Mouse (Mus musculus) liver, embryonic 11.5 days (tissue): ENCODE results near the gene Bst1. TPM values are rescaled to one million over a fixed set of nuclear protein-coding genes. Genes with fewer than 3 reads are reported as not detected.
A peak's percentile ranks its signal among the peaks of the same experiment; 100 is the strongest.

Experiments used
- ATAC-seq: fragments of 200-750 bp; cut with Nextera tagmentation; replicated peaks from 2 replicates; pipeline ENCODE4 v1.8.0; 2017; ENCODE audit warnings: moderate number of reproducible peaks, mild to moderate bottlenecking, moderate TSS enrichment, moderate library complexity; ENCODE audit not compliant: low FRiP score
- DNase-seq: peaks from one replicate; pipeline ENCODE4 v3.0.0-alpha.2; 2017; ENCODE audit warnings: low spot score
- H3K27ac ChIP-seq: fragments of 300-500 bp; sonication (generic); 2 replicates; pipeline ENCODE4 v1.5.1; 2014; ENCODE audit warnings: mild to moderate bottlenecking, low read depth, low read length, control low read depth
- H3K27me3 ChIP-seq: fragments of 300-500 bp; sonication (generic); replicated peaks from 2 replicates; pipeline ENCODE4 v1.6.1; 2014; ENCODE audit warnings: low read length, mixed read lengths; ENCODE audit not compliant: control insufficient read depth, insufficient read depth
- H3K36me3 ChIP-seq: fragments of 300-500 bp; sonication (generic); 2 replicates; pipeline ENCODE4 v1.6.1; 2014; ENCODE audit warnings: mild to moderate bottlenecking, low read length, moderate library complexity, mixed read lengths; ENCODE audit not compliant: control insufficient read depth, insufficient read depth
- H3K4me1 ChIP-seq: fragments of 300-500 bp; sonication (generic); replicated peaks from 2 replicates; pipeline ENCODE4 v1.6.1; 2014; ENCODE audit warnings: low read length, mixed read lengths; ENCODE audit not compliant: control insufficient read depth, insufficient read depth
- H3K4me2 ChIP-seq: fragments of 300-500 bp; sonication (generic); 2 replicates; pipeline ENCODE4 v1.6.1; 2014; ENCODE audit warnings: mild to moderate bottlenecking, control low read depth, moderate library complexity
- H3K4me3 ChIP-seq: fragments of 300-500 bp; sonication (generic); 2 replicates; pipeline ENCODE4 v1.5.1; 2014; ENCODE audit warnings: low read depth, low read length, control low read depth
- H3K9ac ChIP-seq: fragments of 300-500 bp; sonication (generic); 2 replicates; pipeline ENCODE4 v1.6.1; 2014; ENCODE audit warnings: low read depth, low read length, control low read depth
- H3K9me3 ChIP-seq: fragments of 300-500 bp; sonication (generic); 2 replicates; pipeline ENCODE4 v1.6.1; 2016; ENCODE audit warnings: low read length, inconsistent platforms, mixed read lengths; ENCODE audit not compliant: control insufficient read depth
- WGBS: fragments of 180-500 bp; shearing (Covaris S2); extraction: QIAGEN DNeasy Blood & Tissue Kit; methylation state at CpG from one replicate; pipeline ENCODE4 v1.1.7; 2014; 5-methylcytosine and 5-hydroxymethylcytosine counted together
- polyA plus RNA-seq: library from polyadenylated mRNA; unstranded; fragments of >200 nt; fragmentation: Nextera tagmentation; extraction: Ambion mirVana; gene quantifications from 2 replicates; pipeline ENCODE4 v1.2.1, GENCODE M21; 2014

The Bst1 gene
- polyA plus RNA-seq, 1 experiment from 2014 or later: 0.36 TPM

DNA sequence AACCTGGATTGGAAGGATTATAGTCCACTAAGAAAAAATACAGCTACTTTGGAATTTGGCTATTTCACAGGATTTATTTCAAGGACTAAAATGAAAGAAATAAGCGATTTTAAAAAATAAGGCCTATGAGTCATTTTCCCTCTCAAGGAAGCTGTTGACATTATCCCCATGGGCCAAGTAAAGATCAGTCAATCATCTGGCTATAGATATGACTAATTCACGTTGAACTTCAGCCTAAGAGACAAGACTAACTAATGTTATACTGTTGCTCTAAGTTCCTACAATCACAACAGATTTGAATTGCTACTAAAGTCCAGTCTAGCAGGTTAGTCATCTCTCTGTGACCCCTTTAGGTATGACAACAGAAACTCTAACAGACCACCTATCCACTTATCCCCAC is 34.7 kb upstream of the Bst1 start:
- ATAC-seq: no peak
- no peaks in the 10 kb centered on the region for H3K36me3 ChIP-seq
- no peak overlapping the region for H3K4me2 ChIP-seq
- WGBS: 77% methylated on average over 2 of the region's 2 CpGs
- no peaks in the 10 kb centered on the region for H3K27me3 ChIP-seq
- no peak for DNase-seq
- H3K9ac ChIP-seq: no peak overlapping the region
- no peak overlapping the region for H3K27ac ChIP-seq
- H3K4me3 ChIP-seq: no peak overlapping the region
- no peaks in the 10 kb centered on the region for H3K9me3 ChIP-seq
- peaks cover 11% of the 10 kb centered on the region for H3K4me1 ChIP-seq

GRCm38 (mm10) chr5:43786607-43787006 is 32.1 kb upstream of the Bst1 start:
- no peak overlapping the region for H3K4me2 ChIP-seq
- DNase-seq (no peak), ATAC-seq (no peak)
- H3K27ac ChIP-seq: no peak overlapping the region
- no peaks in the 10 kb centered on the region for H3K9me3 ChIP-seq
- no peaks in the 10 kb centered on the region for H3K27me3 ChIP-seq
- H3K36me3 ChIP-seq: no peaks in the 10 kb centered on the region
- no peak overlapping the region for H3K4me3 ChIP-seq
- no peak overlapping the region for H3K9ac ChIP-seq
- H3K4me1 ChIP-seq: peaks cover 4% of the 10 kb centered on the region
- WGBS: 82% methylated on average over 4 of the region's 4 CpGs

DNA sequence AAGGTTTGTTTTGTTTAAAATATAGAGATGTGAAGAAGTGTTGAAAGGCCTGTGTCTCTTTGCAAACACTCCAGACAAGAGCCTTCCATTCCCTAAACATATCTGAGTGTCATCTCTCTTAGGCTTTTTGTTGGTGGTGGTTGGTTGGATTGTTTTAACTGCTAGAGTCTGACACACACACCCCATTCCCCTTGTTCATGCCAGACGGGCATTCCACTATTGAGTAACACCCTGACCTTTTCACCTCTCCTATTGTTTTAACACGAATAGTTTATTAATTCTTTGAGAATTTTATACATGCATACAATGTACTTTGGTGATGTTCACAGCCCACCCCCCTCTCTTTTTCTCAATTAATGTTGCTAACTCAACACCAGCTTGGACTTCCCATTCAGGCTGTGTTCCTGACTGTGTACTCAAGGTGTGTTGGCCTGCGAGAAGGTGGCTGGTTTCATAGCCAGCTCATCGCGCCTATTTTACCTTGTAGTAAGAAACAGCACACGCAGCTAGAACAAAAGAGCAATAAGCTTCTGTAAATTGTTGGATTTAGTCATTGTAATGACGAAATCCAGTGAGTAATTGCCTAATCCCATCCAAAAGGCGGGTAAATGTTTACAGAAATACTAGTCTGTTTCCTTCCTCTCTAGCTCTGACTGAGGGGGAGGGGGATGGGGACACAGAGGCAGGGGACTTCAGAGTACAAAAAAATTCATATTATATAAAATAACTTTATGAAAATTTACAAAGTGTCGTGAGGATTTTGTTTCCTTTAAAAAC is 30.5 kb upstream of the Bst1 start:
- DNase-seq: no peak
- no peak overlapping the region for H3K4me3 ChIP-seq
- H3K4me1 ChIP-seq: no peaks in the 10 kb centered on the region
- H3K36me3 ChIP-seq: no peaks in the 10 kb centered on the region
- no peaks in the 10 kb centered on the region for H3K27me3 ChIP-seq
- no peak for ATAC-seq
- no peaks in the 10 kb centered on the region for H3K9me3 ChIP-seq
- H3K4me2 ChIP-seq: no peak overlapping the region
- H3K27ac ChIP-seq: no peak overlapping the region
- H3K9ac ChIP-seq: no peak overlapping the region
- WGBS: 70% methylated on average over 9 of the region's 9 CpGs

GRCm38 (mm10) chr5:43792354-43792753 is 26.3 kb upstream of the Bst1 start:
- no peak overlapping the region for H3K4me2 ChIP-seq
- H3K27ac ChIP-seq: no peak overlapping the region
- H3K27me3 ChIP-seq: no peaks in the 10 kb centered on the region
- DNase-seq (no peak), ATAC-seq (peak; percentile 72)
- no peaks in the 10 kb centered on the region for H3K4me1 ChIP-seq
- H3K9ac ChIP-seq: no peak overlapping the region
- H3K9me3 ChIP-seq: no peaks in the 10 kb centered on the region
- 41% methylated on average over 5 of the region's 5 CpGs for WGBS
- H3K36me3 ChIP-seq: no peaks in the 10 kb centered on the region
- H3K4me3 ChIP-seq: no peak overlapping the region

- 68% methylated on average over 5 of the region's 5 CpGs for WGBS
- no peak for ATAC-seq
- H3K27ac ChIP-seq: no peak overlapping the region
These were observed 19.2 kb upstream of the Bst1 start for GRCm38 (mm10) chr5:43799530-43799929.

GRCm38 (mm10) chr5:43800700-43801099 is 18.0 kb upstream of the Bst1 start:
- no peaks in the 10 kb centered on the region for H3K27me3 ChIP-seq
- H3K27ac ChIP-seq: no peak overlapping the region
- H3K36me3 ChIP-seq: no peaks in the 10 kb centered on the region
- ATAC-seq: 0 out of 2 replicates have a peak, but pooled peaks have one; percentile 26
- no peaks in the 10 kb centered on the region for H3K4me1 ChIP-seq
- H3K4me2 ChIP-seq: no peak overlapping the region
- no peak overlapping the region for H3K9ac ChIP-seq
- 56% methylated on average over 1 of the region's 1 CpGs for WGBS
- DNase-seq: no peak
- H3K9me3 ChIP-seq: 0 out of 2 replicates have a peak, but pooled peaks cover 2% of the 10 kb centered on the region
- H3K4me3 ChIP-seq: no peak overlapping the region

More at GRCm38 (mm10) chr5:43799530-43799929, 19.2 kb upstream of the Bst1 start:
- Histone ChIP-seq H3K4me2 (no peak overlapping the region), H3K9ac (no peak overlapping the region), H3K4me3 (no peak overlapping the region), H3K9me3 (no peaks in the 10 kb centered on the region), H3K4me1 (no peaks in the 10 kb centered on the region), H3K27me3 (no peaks in the 10 kb centered on the region), H3K36me3 (no peaks in the 10 kb centered on the region)
- DNase-seq: no peak

DNA sequence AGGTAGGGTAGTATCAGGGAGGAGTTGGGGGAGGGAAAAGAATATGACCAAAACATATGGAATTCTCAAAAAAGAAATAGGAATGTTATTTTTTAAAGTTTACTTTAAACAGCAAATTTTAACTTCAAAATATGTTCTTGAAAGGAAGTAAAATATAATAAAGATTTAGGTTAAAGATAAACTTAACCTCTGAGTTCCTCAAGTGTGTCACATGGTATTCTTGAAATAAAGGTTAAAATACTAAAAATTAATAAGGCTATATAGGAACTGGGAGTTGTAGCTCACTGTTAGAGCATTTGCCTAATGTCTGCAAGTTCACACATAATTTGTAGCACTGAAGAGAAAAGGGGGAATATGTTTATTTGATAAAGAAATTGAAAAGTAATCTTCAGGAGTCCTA is 17.4 kb upstream of the Bst1 start:
- H3K27me3 ChIP-seq: no peaks in the 10 kb centered on the region
- H3K9ac ChIP-seq: no peak overlapping the region
- no peak for ATAC-seq
- H3K36me3 ChIP-seq: no peaks in the 10 kb centered on the region
- 0 out of 2 replicates have a peak, but pooled peaks cover 2% of the 10 kb centered on the region for H3K9me3 ChIP-seq
- no peaks in the 10 kb centered on the region for H3K4me1 ChIP-seq
- no peak overlapping the region for H3K4me2 ChIP-seq
- H3K4me3 ChIP-seq: no peak overlapping the region
- H3K27ac ChIP-seq: no peak overlapping the region
- no peak for DNase-seq

- DNase-seq: no peak
- Histone ChIP-seq H3K4me3 (no peak overlapping the region), H3K27ac (no peak overlapping the region), H3K36me3 (no peaks in the 10 kb centered on the region), H3K27me3 (no peaks in the 10 kb centered on the region), H3K4me2 (no peak overlapping the region), H3K9me3 (0 out of 2 replicates have a peak, but pooled peaks cover 2% of the 10 kb centered on the region), H3K9ac (no peak overlapping the region), H3K4me1 (no peaks in the 10 kb centered on the region)
- 82% methylated on average over 4 of the region's 4 CpGs for WGBS
- no peak for ATAC-seq
These were observed 16.9 kb upstream of the Bst1 start for GRCm38 (mm10) chr5:43801798-43802197.

DNA sequence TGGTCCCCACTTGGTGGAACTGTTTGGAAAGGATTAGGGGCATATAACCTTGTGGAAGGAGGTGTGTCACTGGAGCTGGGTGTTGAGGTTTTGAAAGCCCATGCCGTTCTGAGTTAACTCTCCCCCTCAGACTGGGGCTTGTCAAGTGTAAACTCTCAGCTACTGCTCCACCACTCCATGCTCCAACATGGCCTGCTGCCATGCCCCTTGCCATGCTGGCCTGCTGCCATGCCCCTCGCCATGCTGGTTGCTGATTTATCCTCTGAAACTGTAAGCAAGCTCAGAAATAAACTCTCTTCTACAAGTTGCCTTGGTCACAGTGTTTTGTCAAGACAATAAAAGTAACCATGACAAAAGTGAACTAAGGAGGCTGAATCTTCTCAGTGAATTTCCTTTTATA is 13.3 kb upstream of the Bst1 start:
- no peak overlapping the region for H3K9ac ChIP-seq
- no peaks in the 10 kb centered on the region for H3K4me1 ChIP-seq
- 80% methylated on average over 2 of the region's 2 CpGs for WGBS
- no peak overlapping the region for H3K27ac ChIP-seq
- H3K9me3 ChIP-seq: 0 out of 2 replicates have a peak, but pooled peaks cover 2% of the 10 kb centered on the region
- DNase-seq (no peak), ATAC-seq (no peak)
- H3K36me3 ChIP-seq: no peaks in the 10 kb centered on the region
- H3K27me3 ChIP-seq: no peaks in the 10 kb centered on the region
- no peak overlapping the region for H3K4me3 ChIP-seq
- no peak overlapping the region for H3K4me2 ChIP-seq
